Mouse (Mus musculus) embryonic facial prominence, embryonic 15.5 days (tissue): ENCODE measurements around the gene Gm6268. TPM values are rescaled to one million over a fixed set of nuclear protein-coding genes. Genes with fewer than 3 reads are reported as not detected.

Experiments
- microRNA-seq: library from miRNA; unstranded; fragments of <30 nt; microRNA quantifications from one replicate; pipeline ENCODE4, GENCODE M21; 2016; ENCODE audit warnings: borderline number of aligned reads
- polyA plus RNA-seq: library from polyadenylated mRNA; unstranded; fragments of >200 nt; fragmentation: Nextera tagmentation; extraction: Ambion mirVana; gene quantifications from 2 replicates; pipeline ENCODE4 v1.2.1, GENCODE M21; 2015

Gm6268 gene
- polyA plus RNA-seq, 1 experiment from 2014 or later, result not detected

Small RNAs within 50 kb of the gene (microRNA-seq; reads per million reads assigned to microRNA genes)
- not detected for gene Gm44485

Other genes starting within 250 kb of the Gm6268 start
- gene Zcchc12, start 205.4 kb upstream of the Gm6268 start, polyA plus RNA-seq, result 5.7 and 6.9 TPM in 2 replicates
- 0.71 and 0.72 TPM in 2 replicates for gene Lonrf3, start 72.9 kb upstream of the Gm6268 start, polyA plus RNA-seq
- gene Gm14569, start 90.5 kb downstream of the Gm6268 start, polyA plus RNA-seq, result not detected in 2 replicates
- gene Pgrmc1, start 196.9 kb downstream of the Gm6268 start, polyA plus RNA-seq, result 292 and 321 TPM in 2 replicates
- gene Akap17b, start 244.1 kb downstream of the Gm6268 start, polyA plus RNA-seq, result 2.5 and 2.9 TPM in 2 replicates